Mouse (Mus musculus) adrenal gland, adult 18-20 months (tissue): Measurements from ENCODE around the gene Grb7. TPM values are rescaled to one million over a fixed set of nuclear protein-coding genes. Genes with fewer than 3 reads are reported as not detected.

ENCODE experiments used
- DNase-seq, 2 experiments: peaks; one replicate each; pipeline ENCODE4 v3.0.0; 2021 to 2022; ENCODE audit warnings: low spot score in 2 of 2
- total RNA-seq, 2 experiments: library from RNA; stranded (reverse); gene quantifications; 1 replicate in 1 of 2; 2 replicates in 1 of 2; pipeline ENCODE4 v1.2.3; 2021

Gene Grb7
- total RNA-seq, 2 experiments from 2014 or later: 0.30 to 0.61 TPM

DNA sequence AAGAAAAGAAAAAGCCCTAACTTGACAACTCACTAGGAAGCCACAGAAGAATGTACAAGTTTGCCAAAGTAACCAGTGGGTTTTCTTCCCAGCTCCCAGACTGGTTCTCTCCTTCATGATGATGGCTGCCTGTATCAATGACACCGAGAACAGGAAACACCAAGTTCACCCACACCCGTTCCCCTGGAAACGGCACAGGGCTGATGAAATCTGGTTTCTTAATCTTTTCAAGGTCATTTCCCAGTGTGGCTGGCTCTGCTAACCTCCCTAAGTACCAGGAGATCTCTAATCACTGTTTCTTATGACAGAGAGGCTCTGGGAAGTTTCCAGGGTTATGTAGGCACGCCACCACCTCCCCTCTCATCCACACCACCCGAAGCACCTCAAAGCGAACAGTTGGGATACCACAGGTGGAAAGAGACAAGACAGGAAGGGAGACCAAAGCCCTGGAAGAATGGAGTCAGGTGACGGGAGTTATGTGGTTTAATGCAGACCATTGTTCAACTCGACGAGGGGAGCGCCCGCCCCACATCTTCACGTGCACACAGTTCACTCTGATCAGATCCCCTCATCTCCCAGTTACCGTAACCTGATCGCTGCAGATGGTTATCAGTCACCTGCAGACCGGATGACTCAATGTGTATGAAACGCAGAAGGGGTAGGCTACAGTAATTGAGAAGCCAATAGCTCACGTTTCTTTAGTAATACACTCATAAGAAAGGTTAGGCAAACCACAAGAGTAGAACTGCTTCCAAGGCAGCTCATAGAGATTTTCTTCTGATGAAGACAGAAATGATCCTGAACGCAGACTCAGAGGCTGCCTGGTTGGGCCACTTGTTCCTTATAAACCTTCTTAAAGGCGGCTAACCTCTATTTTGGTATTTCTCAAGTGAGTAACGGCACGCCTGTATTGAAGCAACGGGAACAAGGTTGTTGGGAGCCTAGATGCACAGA, 23.8 kb downstream of the Grb7 start:
- no peak for DNase-seq

GRCm38 (mm10) chr11:98470795-98471194, 24.6 kb downstream of the Grb7 start:
- no peak for DNase-seq

DNA sequence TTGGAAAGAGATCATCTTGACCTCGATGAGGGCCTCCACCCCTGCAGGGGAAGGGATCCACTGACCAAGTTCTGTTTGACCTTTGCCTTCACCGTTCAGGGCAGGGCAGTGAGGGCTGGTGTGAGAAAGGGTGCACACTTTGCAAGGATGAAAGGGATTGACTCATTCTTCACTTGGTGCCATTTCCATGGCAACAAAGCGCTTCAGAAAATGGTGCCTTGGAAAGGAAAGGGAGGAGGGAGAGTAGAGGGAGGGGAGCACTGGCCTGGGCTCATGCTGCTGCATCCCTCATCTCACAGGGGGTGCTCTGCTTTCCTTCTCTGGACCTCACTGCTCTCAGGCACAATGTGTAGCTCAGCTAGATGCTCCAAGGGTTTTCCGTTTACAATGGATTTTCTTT, 26.5 kb downstream of the Grb7 start:
- no peak for DNase-seq

GRCm38 (mm10) chr11:98473916-98474479, 27.8 kb downstream of the Grb7 start:
- DNase-seq: no peak

DNA sequence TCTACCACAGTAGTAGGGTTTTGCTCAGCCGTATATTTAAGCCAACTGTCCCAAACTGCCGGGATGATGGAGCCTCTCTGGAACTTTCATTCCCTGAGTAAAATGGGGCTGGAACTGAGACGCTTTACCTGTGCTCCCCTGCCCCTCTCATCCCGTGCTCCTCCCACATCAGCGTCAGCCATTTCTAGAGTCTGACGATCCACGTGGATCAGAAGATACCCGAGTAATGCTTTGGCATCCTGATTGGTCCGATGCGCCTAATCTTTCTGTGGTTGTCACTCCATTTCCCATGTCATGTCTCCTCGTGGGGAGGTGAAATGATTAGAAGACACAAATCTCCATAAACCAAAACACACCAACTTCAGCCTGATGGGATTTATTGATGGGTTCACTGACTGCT, 28.8 kb downstream of the Grb7 start:
- DNase-seq: no peak

GRCm38 (mm10) chr11:98475630-98476433, 29.6 kb downstream of the Grb7 start:
- no peak for DNase-seq

DNA sequence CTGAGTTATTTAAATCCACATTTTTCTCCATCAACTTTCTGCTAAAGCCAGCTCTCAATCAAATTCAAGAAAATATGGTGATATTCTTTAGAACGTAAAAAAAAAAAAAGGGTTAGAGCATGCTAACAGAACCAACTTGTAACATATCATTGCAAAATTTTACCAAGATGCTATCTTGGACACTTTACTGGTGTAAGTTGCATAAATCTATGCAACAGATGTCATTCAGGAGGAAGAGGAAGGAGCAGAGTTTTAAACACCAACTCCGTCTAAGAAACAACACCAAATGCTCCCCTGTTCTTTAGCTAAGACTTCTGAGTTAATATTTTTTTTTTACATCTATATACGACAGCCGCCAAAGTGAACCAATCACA, 30.2 kb downstream of the Grb7 start:
- DNase-seq: no peak

DNA sequence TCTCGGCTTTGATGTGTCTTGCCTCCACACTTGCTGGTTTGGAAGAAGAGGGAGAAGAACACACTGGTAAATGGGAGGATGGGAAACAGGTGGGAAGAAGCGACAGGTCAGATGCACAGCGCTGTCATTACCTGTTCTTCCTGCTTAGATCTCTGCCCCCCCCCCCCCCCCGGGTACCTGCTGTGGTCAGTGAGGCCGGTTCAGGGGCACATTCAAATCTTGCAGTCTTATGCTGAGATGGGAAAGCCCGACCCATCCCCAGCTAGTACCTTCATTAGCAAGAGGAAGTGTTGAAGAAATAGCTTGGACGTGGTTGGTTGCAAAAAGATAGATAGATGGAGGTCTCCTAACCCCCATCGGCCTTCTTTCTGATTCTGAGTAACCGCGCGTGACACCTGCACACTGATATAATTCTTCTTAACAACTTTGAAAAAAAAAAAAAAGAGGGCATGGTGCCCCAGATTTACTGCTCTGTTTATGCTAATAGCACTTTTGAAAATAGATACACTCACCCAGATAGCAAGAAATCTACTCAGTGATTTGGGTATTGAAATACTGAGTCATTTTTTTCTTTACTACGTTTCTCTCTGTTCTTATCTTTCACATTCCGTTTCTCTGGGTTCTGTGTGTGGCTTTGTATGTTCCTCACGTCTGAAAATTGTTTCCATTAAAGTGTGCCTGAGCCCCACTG, 31.0 kb downstream of the Grb7 start:
- DNase-seq: no peak

GRCm38 (mm10) chr11:98479026-98479939, 33.1 kb downstream of the Grb7 start:
- DNase-seq: no peak

DNA sequence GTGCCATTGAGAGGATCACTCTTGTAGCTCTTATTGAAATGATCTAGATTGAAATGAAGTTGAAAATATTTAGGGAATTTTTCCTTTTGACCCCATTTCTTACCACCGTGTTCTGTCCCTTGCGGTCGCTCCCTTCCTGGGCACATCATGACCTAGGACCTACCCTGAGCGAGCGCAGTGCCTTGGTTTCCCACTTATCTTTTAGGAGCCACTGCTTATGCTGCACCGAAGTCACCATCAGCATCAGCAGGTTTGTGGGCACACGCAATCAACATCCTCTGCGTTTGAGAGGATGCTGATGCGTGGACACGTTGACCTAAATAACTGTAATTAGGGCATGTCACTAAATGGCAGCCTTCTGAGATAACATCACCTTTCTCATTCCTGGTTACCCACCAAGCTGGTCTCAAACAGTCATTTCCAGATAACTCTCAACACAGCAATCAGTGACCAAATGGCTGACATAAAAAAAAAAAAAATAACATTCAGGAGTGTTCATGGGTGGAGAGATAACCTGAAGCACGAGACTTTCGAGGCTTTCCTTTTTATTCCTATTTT, 33.8 kb downstream of the Grb7 start:
- no peak for DNase-seq

DNA sequence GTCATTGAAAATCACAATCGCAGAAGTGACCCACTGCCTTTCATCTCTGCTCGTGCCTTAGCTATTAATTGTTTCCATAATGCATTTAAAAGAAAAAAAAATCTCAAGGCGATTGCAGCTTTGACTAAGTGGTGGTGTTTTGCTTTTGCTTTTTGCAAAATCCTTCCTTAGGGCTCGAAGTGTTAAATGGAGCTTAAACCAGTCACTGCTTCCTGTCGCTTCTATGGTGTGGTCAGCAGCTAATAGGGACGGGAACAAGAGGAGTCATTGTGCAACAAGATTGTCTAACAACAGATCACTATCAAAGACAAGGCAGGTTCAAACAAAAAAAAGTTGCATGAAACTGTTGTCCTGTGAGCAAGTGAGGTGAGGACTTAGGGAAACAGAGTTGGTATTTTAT, 35.0 kb downstream of the Grb7 start:
- DNase-seq: no peak

GRCm38 (mm10) chr11:98482067-98482466, 35.9 kb downstream of the Grb7 start:
- no peak for DNase-seq

GRCm38 (mm10) chr11:98485749-98486148, 39.6 kb downstream of the Grb7 start:
- no peak for DNase-seq

DNA sequence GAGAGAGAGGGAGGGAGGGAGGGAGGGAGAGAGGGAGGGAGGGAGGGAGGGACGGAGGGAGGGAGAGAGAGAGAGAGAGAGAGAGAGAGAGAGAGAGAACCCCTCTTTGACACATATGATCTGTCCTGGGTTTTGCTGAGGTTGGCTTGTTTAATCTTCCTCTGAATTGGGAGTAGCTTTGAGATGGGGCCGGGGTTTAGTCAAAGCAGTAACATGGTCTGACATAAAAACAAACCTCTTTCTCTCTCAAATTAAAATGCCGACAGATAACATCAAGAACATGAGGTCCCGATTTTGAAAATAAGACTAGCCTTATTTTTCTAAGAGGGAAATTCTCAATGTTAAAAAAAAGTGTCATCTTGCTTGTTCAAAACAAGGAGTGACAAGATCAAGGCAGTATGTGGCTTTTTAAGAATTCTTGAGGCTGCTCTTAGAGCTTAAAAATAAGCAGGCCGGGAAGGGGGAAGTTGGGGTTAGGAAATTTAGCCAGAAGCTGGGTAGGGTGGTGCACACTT, 41.4 kb downstream of the Grb7 start:
- no peak for DNase-seq

- DNase-seq: no peak
These were observed 42.5 kb downstream of the Grb7 start for GRCm38 (mm10) chr11:98488540-98489234.

DNA sequence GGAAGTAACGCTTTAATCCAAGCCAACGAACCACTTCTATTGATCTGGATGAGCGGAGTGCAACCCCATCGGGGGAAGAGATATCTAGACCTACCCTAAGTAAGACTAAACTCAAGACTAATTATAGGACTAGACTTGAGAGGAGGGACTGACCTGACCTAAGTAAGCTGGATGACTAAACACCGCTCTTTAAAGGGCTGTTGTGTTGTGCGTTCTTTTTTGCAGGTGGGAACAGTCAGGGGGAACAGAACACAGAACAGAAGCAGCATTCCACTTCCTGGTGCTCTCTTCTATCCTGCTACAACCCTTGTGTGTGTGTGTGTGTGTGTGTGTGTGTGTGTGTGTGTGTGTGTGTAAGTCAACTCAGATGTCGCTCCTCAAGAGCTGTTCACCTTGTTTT, 45.4 kb downstream of the Grb7 start:
- no peak for DNase-seq

DNA sequence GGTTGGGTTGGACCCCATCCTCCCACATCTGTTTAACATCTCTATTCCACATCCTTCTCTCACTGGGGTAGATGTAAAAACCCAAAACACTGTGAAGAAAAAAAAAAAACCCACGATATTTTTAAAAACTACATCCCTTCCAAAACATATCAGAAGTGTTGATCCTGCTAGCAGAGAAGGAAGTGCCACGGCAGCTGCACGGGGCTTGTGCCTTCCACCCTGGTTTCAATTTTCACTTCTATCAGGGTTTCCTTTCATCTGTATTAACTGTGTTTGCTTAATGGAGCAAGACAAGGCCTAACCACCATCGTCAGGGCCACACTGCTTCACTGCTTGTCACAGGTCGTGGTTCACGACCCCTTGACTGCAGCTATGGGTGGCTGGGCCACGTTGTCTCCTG, 46.8 kb downstream of the Grb7 start:
- no peak for DNase-seq

DNA sequence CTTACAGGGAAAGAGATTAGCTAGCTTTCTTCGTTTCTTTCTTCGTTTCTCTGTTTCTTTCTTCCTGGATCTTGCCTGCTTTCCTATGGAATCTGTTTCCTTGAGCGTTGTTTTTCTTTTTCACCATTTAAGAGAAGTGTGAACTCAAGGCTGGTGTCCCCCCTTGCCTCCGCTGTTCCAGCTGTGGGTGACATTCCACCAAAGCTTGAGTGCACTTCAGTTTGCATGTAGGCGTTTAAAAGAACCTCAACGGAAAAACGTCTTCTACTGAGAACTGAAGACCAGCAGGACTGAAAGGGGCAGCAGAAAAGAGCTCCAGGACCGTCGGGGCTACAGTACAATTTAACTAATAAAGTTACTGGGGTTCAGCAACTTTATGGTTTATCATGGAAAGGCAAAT, 47.2 kb downstream of the Grb7 start:
- no peak for DNase-seq

DNA sequence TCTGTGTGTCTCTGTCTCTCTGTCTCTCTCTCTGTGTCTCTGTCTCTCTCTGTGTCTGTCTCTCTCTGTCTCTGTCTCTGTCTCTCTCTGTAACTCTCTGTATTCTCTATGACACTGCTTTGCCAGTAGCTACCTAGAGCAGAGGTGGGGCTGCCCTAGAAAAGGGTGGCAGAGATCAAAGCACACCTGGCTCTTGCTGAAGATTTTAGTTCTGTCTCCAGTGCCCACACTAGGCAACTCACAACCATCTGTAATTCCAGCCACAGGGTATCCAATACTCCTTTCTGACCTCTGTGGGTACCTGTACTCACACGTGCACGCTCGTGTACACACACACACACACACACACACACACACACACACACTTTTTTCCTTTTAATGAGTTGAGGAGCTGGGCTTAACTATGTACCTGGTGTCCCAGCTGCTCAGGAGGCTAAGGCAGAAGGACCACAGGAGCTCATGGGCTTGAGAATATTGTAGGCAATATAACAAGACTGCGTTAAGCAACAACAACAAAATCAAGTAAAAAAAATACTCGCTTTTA, 49.1 kb downstream of the Grb7 start:
- DNase-seq: no peak
